Mouse (Mus musculus) MEL (cell line): ENCODE measurements around the gene Atp2a3. TPM values are rescaled to one million over a fixed set of nuclear protein-coding genes. Genes with fewer than 3 reads are reported as not detected.

Experiments
- DNase-seq: peaks from one replicate; pipeline ENCODE4 v3.0.0; 2011; ENCODE audit warnings: low read depth, low spot score
- H3K27ac ChIP-seq: 2 replicates; pipeline ENCODE4 v1.5.1; 2012; ENCODE audit warnings: low read depth, mild to moderate bottlenecking, control low read depth, low read length, moderate library complexity; ENCODE audit not compliant: control insufficient read depth
- H3K27me3 ChIP-seq, 2 experiments: fragments of 150-350 bp in 1 of 2; sonication (generic) in 1 of 2; 2 replicates each; pipeline ENCODE4 v1.6.1; 2012; ENCODE audit warnings: low read length in 2 of 2, mild to moderate bottlenecking in 2 of 2, improper control_type of control experiment in 1 of 2, moderate library complexity in 1 of 2; ENCODE audit not compliant: insufficient read depth in 2 of 2, control insufficient read depth in 1 of 2
- H3K36me3 ChIP-seq, 2 experiments: 2 replicates each; pipeline ENCODE4 v1.6.1; 2012 to 2014; ENCODE audit warnings: low read length in 2 of 2, improper control_type of control experiment in 1 of 2, inconsistent platforms in 1 of 2, mild to moderate bottlenecking in 1 of 2; ENCODE audit not compliant: insufficient read depth in 2 of 2, control insufficient read depth in 1 of 2
- H3K4me1 ChIP-seq, 2 experiments: fragments of 150-350 bp in 1 of 2; sonication (generic) in 1 of 2; 2 replicates each; pipeline ENCODE4 v1.6.1; 2012; ENCODE audit warnings: low read length in 2 of 2, improper control_type of control experiment in 1 of 2, mild to moderate bottlenecking in 1 of 2; ENCODE audit not compliant: insufficient read depth in 2 of 2, control insufficient read depth in 1 of 2
- H3K4me3 ChIP-seq, 2 experiments: fragments of 150-350 bp in 1 of 2; sonication (generic) in 1 of 2; 2 replicates each; pipeline ENCODE4 v1.5.1; 2012; ENCODE audit warnings: low read depth in 2 of 2, low read length in 2 of 2, mild to moderate bottlenecking in 2 of 2, moderate library complexity in 2 of 2, control low read depth in 1 of 2, improper control_type of control experiment in 1 of 2; ENCODE audit not compliant: control insufficient read depth in 1 of 2, insufficient read depth in 1 of 2
- H3K79me2 ChIP-seq: 2 replicates; pipeline ENCODE4 v1.6.1; 2012; ENCODE audit warnings: mild to moderate bottlenecking, low read length, moderate library complexity; ENCODE audit not compliant: control insufficient read depth, poor library complexity, insufficient read depth
- H3K9ac ChIP-seq: 2 replicates; pipeline ENCODE4 v1.6.1; 2012; ENCODE audit warnings: low read depth, mild to moderate bottlenecking, control low read depth, low read length, moderate library complexity; ENCODE audit not compliant: control insufficient read depth, poor library complexity, severe bottlenecking
- H3K9me3 ChIP-seq: fragments of 150-350 bp; sonication (generic); replicated peaks from 2 replicates; pipeline ENCODE4 v1.6.1; 2012; ENCODE audit warnings: mild to moderate bottlenecking, low read length, improper control_type of control experiment, moderate library complexity; ENCODE audit not compliant: insufficient read depth
- BHLHE40 ChIP-seq: IDR thresholded peaks from 2 replicates; pipeline ENCODE4 v1.6.1; 2012; ENCODE audit warnings: low read depth, mild to moderate bottlenecking, inconsistent platforms, low read length, improper control_type of control experiment, borderline replicate concordance
- CHD1 ChIP-seq: IDR thresholded peaks from 2 replicates; pipeline ENCODE4 v1.6.1; 2012; ENCODE audit warnings: low read depth, mild to moderate bottlenecking, inconsistent platforms, low read length, improper control_type of control experiment
- CTCF ChIP-seq, 3 experiments: IDR thresholded peaks in 2 of 3; conservative IDR thresholded peaks in 1 of 3; 2 replicates each; pipeline ENCODE4 v1.5.1; 2011 to 2012; ENCODE audit warnings: low read length in 3 of 3, low read depth in 2 of 3, mild to moderate bottlenecking in 2 of 3, improper control_type of control experiment in 1 of 3, inconsistent platforms in 1 of 3, mixed read lengths in 1 of 3, moderate library complexity in 1 of 3; ENCODE audit not compliant: control insufficient read depth in 1 of 3, insufficient read depth in 1 of 3, poor library complexity in 1 of 3, severe bottlenecking in 1 of 3
- ELF1 ChIP-seq: IDR thresholded peaks from 2 replicates; pipeline ENCODE4 v1.6.1; 2014; ENCODE audit warnings: low read depth, mild to moderate bottlenecking, inconsistent platforms, low read length, improper control_type of control experiment, moderate library complexity
- ETS1 ChIP-seq: IDR thresholded peaks from 2 replicates; pipeline ENCODE4 v1.6.1; 2012; ENCODE audit warnings: low read depth, mild to moderate bottlenecking, inconsistent platforms, low read length, improper control_type of control experiment, moderate library complexity
- HCFC1 ChIP-seq: IDR thresholded peaks from 2 replicates; pipeline ENCODE4 v1.6.1; 2012; ENCODE audit warnings: low read depth, mild to moderate bottlenecking, inconsistent platforms, low read length, improper control_type of control experiment, moderate library complexity
- MAFK ChIP-seq: IDR thresholded peaks from 2 replicates; pipeline ENCODE4 v1.6.1; 2011; ENCODE audit warnings: low read depth, mild to moderate bottlenecking, low read length, improper control_type of control experiment, borderline replicate concordance
- MAX ChIP-seq: IDR thresholded peaks from 2 replicates; pipeline ENCODE4 v1.6.1; 2011; ENCODE audit warnings: low read length, improper control_type of control experiment
- MAZ ChIP-seq: IDR thresholded peaks from 2 replicates; pipeline ENCODE4 v1.6.1; 2012; ENCODE audit warnings: low read depth, mild to moderate bottlenecking, inconsistent platforms, low read length, improper control_type of control experiment
- MXI1 ChIP-seq: IDR thresholded peaks from 2 replicates; pipeline ENCODE4 v1.6.1; 2011; ENCODE audit warnings: mild to moderate bottlenecking, low read depth, low read length, improper control_type of control experiment
- MYB ChIP-seq: IDR thresholded peaks from 2 replicates; pipeline ENCODE4 v1.6.1; 2011; ENCODE audit warnings: mild to moderate bottlenecking, low read depth, low read length, improper control_type of control experiment
- NELFE ChIP-seq: IDR thresholded peaks from 2 replicates; pipeline ENCODE4 v1.6.1; 2011; ENCODE audit warnings: low read depth, low read length, improper control_type of control experiment
- NRF1 ChIP-seq: IDR thresholded peaks from 2 replicates; pipeline ENCODE4 v1.6.1; 2014; ENCODE audit warnings: low read depth, mild to moderate bottlenecking, inconsistent platforms, low read length, improper control_type of control experiment, moderate library complexity; ENCODE audit not compliant: poor library complexity, insufficient read depth, severe bottlenecking
- POLR2A ChIP-seq, 2 experiments: IDR thresholded peaks; 2 replicates each; pipeline ENCODE4 v1.6.1; 2011 to 2012; ENCODE audit warnings: low read length in 2 of 2, mild to moderate bottlenecking in 2 of 2, control low read depth in 1 of 2, improper control_type of control experiment in 1 of 2, low read depth in 1 of 2, moderate library complexity in 1 of 2; ENCODE audit not compliant: control insufficient read depth in 1 of 2, insufficient read depth in 1 of 2, poor library complexity in 1 of 2
- POLR2AphosphoS2 ChIP-seq: IDR thresholded peaks from 2 replicates; pipeline ENCODE4 v1.6.1; 2011; ENCODE audit warnings: low read length, improper control_type of control experiment
- POLR2AphosphoS5 ChIP-seq: IDR thresholded peaks from 2 replicates; pipeline ENCODE4 v1.6.1; 2012; ENCODE audit warnings: low read depth, borderline replicate concordance, mild to moderate bottlenecking, inconsistent platforms, low read length, moderate library complexity, mixed read lengths
- RCOR1 ChIP-seq: IDR thresholded peaks from 2 replicates; pipeline ENCODE4 v1.6.1; 2012; ENCODE audit warnings: low read depth, mild to moderate bottlenecking, inconsistent platforms, low read length, improper control_type of control experiment
- SIN3A ChIP-seq: IDR thresholded peaks from 2 replicates; pipeline ENCODE4 v1.6.1; 2012; ENCODE audit warnings: low read length, improper control_type of control experiment, inconsistent platforms
- TBP ChIP-seq: IDR thresholded peaks from 2 replicates; pipeline ENCODE4 v1.8.0; 2011; ENCODE audit warnings: low read depth, low read length, improper control_type of control experiment
- TCF12 ChIP-seq: IDR thresholded peaks from 2 replicates; pipeline ENCODE4 v1.6.1; 2014; ENCODE audit warnings: low read depth, mild to moderate bottlenecking, inconsistent platforms, low read length, improper control_type of control experiment, moderate library complexity
- UBTF ChIP-seq: IDR thresholded peaks from 2 replicates; pipeline ENCODE4 v1.6.1; 2012; ENCODE audit warnings: low read depth, mild to moderate bottlenecking, inconsistent platforms, low read length, improper control_type of control experiment, moderate library complexity, borderline replicate concordance; ENCODE audit not compliant: insufficient read depth
- USF1 ChIP-seq: IDR thresholded peaks from 2 replicates; pipeline ENCODE4 v1.6.1; 2014; ENCODE audit warnings: low read depth, mild to moderate bottlenecking, inconsistent platforms, low read length, improper control_type of control experiment, moderate library complexity
- USF2 ChIP-seq, 2 experiments: IDR thresholded peaks; 2 replicates each; pipeline ENCODE4 v1.6.1; 2011 to 2012; ENCODE audit warnings: improper control_type of control experiment in 2 of 2, low read length in 2 of 2, borderline replicate concordance in 1 of 2, inconsistent platforms in 1 of 2, low read depth in 1 of 2, mild to moderate bottlenecking in 1 of 2; ENCODE audit not compliant: insufficient read depth in 1 of 2
- ZC3H11A ChIP-seq: IDR thresholded peaks from 2 replicates; pipeline ENCODE4 v1.6.1; 2012; ENCODE audit warnings: low read depth, mild to moderate bottlenecking, inconsistent platforms, low read length, improper control_type of control experiment
- ZKSCAN1 ChIP-seq: IDR thresholded peaks from 2 replicates; pipeline ENCODE4 v1.6.1; 2012; ENCODE audit warnings: low read depth, mild to moderate bottlenecking, inconsistent platforms, low read length, improper control_type of control experiment, moderate library complexity
- ZMIZ1 ChIP-seq: IDR thresholded peaks from 2 replicates; pipeline ENCODE4 v1.6.1; 2012; ENCODE audit warnings: low read depth, mild to moderate bottlenecking, inconsistent platforms, low read length, improper control_type of control experiment, moderate library complexity
- polyA plus RNA-seq, 2 experiments: library from polyadenylated mRNA; stranded (reverse) in 1 of 2; unstranded in 1 of 2; fragments of >175 nt in 1 of 2; fragments of >200 nt in 1 of 2; gene quantifications; 2 replicates each; pipeline versions ENCODE4 v1.2.1 to v1.2.4; 2012; ENCODE audit warnings: low replicate concordance in 2 of 2, low read depth in 1 of 2; ENCODE audit not compliant: insufficient read length in 2 of 2, insufficient read depth in 1 of 2, missing spikeins in 1 of 2
- total RNA-seq: library from RNA; depleted of rRNA; stranded (reverse); fragments of 300-350 nt; gene quantifications from 2 replicates; pipeline ENCODE4 v1.2.3, GENCODE M21; 2012

Gene Atp2a3
- total and polyA plus RNA-seq, 3 experiments = 10.7 to 49.9 TPM; not detected in 1

DNA sequence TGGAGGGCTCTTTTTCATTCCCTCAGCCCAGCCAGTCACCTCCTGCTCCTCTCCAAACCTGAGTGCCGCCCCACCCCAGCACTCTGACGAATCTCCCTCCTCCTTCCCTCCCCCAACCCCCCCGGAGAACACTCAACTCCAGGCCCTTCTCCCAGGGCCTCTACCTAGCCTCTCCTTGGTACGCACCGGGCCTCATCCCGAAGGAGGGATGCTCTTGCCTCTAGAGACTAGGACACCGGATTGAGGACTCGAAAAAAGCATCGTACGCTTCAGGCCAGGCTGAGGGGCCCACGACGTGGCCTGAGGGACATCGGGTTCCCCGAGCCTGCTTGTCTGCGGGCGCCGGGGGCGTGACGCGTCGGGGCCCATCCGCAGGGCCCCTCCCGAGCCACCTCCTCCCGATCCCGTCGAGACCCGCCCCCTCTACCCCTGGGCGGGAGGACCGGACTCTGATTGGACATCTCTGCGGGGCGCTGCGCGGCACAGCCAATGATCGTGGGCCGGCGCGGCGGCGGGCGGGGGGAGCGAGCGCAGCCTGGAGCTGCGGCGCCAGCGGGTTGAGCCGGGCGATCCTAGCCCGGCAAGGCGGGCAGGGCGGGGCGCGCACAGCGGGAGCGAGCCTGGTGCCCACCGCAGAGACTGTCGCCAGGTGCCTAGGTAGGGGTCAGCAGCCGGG lies 57.6 kb downstream of the Atp2a3 start, which contains the start of gene Camkk1:
Camkk1 (plus strand) TSS at position 538 of the 676 bp plus-strand sequence.
- H3K4me3 ChIP-seq = peak within 1 kb of the TSS; percentile 67 to 92
- TF ChIP-seq POLR2A (IDR thresholded peaks at IDR 0.05; ENCODE audit: control insufficient read depth in 1 of 2, insufficient read depth in 1 of 2, low read depth in 1 of 2, low read length in 2 of 2, poor library complexity in 1 of 2) = peak; percentile 39 to 64; a peak in 2 of 4 replicates
- TF ChIP-seq MYB = no peak
- TF ChIP-seq NELFE = peak; percentile 38
- 0 out of 2 replicates have a peak, but pooled peaks have one; percentile 28 for TF ChIP-seq HCFC1
- peak; percentile 89 for TF ChIP-seq MAZ
- no peak for TF ChIP-seq ZC3H11A
- no peak for TF ChIP-seq ELF1
- TF ChIP-seq SIN3A = peak; percentile 30; the same call in 1 of the 2 replicates
- no peak for TF ChIP-seq POLR2AphosphoS2
- peak; percentile 58; the same call in 1 of the 2 replicates for TF ChIP-seq NRF1
- 0 out of 2 replicates have a peak, but pooled peaks have one; percentile 14 for TF ChIP-seq USF1
- peak; percentile 33; the same call in 1 of the 2 replicates for TF ChIP-seq MXI1
- no peak for TF ChIP-seq ETS1
- no peak for TF ChIP-seq ZMIZ1
- TF ChIP-seq TCF12 = 0 out of 2 replicates have a peak, but pooled peaks have one; percentile 24
- TF ChIP-seq RCOR1 = 0 out of 2 replicates have a peak, but pooled peaks have one; percentile 39
- TF ChIP-seq TBP = no peak
- TF ChIP-seq MAX = 0 out of 2 replicates have a peak, but pooled peaks have one; percentile 19
- DNase-seq = peak; percentile 97
- peak within 1 kb of the TSS; percentile 62 for H3K9ac ChIP-seq
- no peaks in the 10 kb centered on the region for H3K27me3 ChIP-seq
- H3K79me2 ChIP-seq = no peaks in the 10 kb centered on the region; the same call in 1 of the 2 replicates
- peaks cover 2 to 5% of the 10 kb centered on the region in 2 experiments for H3K4me1 ChIP-seq
- H3K27ac ChIP-seq = no peak within 1 kb of the TSS
- no peaks in the 10 kb centered on the region; a peak in 1 of 4 replicates for H3K36me3 ChIP-seq
- no peaks in the 10 kb centered on the region for H3K9me3 ChIP-seq

DNA sequence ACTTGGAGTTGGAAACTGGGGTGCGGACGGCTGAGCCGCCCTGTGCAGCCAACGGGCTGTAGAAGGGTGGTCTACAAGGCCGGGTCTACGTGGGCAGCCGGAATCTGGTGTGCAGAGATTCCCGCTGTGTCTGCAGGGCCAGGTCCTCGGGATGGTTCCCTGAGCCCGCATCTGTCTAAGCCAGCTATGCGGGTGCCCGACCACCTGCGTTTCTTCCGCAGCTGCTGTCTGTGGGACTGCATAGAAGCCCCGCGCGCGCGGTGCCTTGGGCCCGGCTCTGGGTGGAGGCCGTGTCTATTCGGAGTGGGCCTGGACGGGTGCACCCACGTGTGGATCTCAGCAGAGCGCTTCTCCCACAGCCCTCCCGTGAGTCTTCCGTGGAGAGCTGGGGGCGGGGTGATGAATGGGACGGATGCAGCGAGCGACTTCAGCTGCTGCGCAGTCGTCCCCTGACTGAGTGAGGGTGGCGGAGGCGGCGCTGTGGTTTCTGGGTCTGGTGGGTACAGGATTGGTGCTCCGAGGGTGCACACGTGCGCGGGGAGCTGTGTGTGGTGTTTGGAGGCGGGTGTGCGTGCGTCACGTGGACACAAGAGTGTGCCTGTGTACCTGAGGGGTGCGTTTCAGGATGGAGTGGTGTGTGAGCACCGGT lies 58.3 kb downstream of the Atp2a3 start:
- H3K4me3 ChIP-seq = peak overlapping the region; percentile 67 to 92
- peak overlapping the region; percentile 57 for H3K9ac ChIP-seq
- no peaks in the 10 kb centered on the region; the same call in 1 of the 2 replicates for H3K79me2 ChIP-seq
- DNase-seq = peak; percentile 72
- H3K27ac ChIP-seq = no peak overlapping the region
- H3K36me3 ChIP-seq = no peaks in the 10 kb centered on the region; a peak in 1 of 4 replicates
- H3K4me1 ChIP-seq = peaks cover 3 to 9% of the 10 kb centered on the region in 2 experiments
- no peaks in the 10 kb centered on the region for H3K9me3 ChIP-seq
- H3K27me3 ChIP-seq = no peaks in the 10 kb centered on the region
- no peak for TF ChIP-seq POLR2AphosphoS5
- no peak for TF ChIP-seq CHD1
- peak; percentile 53; the same call in 1 of the 2 replicates for TF ChIP-seq NRF1
- peak; percentile 85 for TF ChIP-seq USF1
- no peak for TF ChIP-seq ZMIZ1
- no peak for TF ChIP-seq ZKSCAN1
- TF ChIP-seq USF2 (IDR thresholded peaks at IDR 0.05; ENCODE audit: borderline replicate concordance in 1 of 2, insufficient read depth in 1 of 2, low read depth in 1 of 2, low read length in 2 of 2) = 0 out of 4 replicates have a peak, but pooled peaks of 1 of the 2 experiments have one; percentile 39
- no peak for TF ChIP-seq MAFK
- no peak for TF ChIP-seq UBTF
- peak; percentile 45; the same call in 1 of the 2 replicates for TF ChIP-seq SIN3A
- no peak for TF ChIP-seq HCFC1
- TF ChIP-seq ETS1 = no peak
- TF ChIP-seq RCOR1 = peak; percentile 40; the same call in 1 of the 2 replicates
- 0 out of 2 replicates have a peak, but pooled peaks have one; percentile 16 for TF ChIP-seq TCF12
- TF ChIP-seq MAX = peak; percentile 86
- TF ChIP-seq MXI1 = peak; percentile 84
- no peak for TF ChIP-seq CTCF (IDR thresholded peaks at IDR 0.05 in 2 of 3, conservative IDR thresholded peaks at IDR 0.05 in 1 of 3; ENCODE audit: control insufficient read depth in 1 of 3, insufficient read depth in 1 of 3, low read depth in 2 of 3, low read length in 3 of 3, poor library complexity in 1 of 3, severe bottlenecking in 1 of 3)
- peak; percentile 76 for TF ChIP-seq BHLHE40
